Mouse (Mus musculus) hindbrain, postnatal 0 days (tissue): ENCODE results near the gene Rnf216. TPM values are rescaled to one million over a fixed set of nuclear protein-coding genes. Genes with fewer than 3 reads are reported as not detected.

Experiments
- ATAC-seq: fragments of 200-750 bp; cut with Nextera tagmentation; 2 replicates; pipeline ENCODE4 v1.8.0; 2017; ENCODE audit warnings: mild to moderate bottlenecking, moderate TSS enrichment, moderate library complexity
- DNase-seq: peaks from one replicate; pipeline ENCODE4 v3.0.0-alpha.2; 2015; ENCODE audit warnings: low spot score
- H3K27ac ChIP-seq: fragments of 300-500 bp; sonication (generic); 2 replicates; pipeline ENCODE4 v1.5.1; 2014; ENCODE audit warnings: mild to moderate bottlenecking
- H3K27me3 ChIP-seq: fragments of 300-500 bp; sonication (generic); 2 replicates; pipeline ENCODE4 v1.6.1; 2014; ENCODE audit warnings: low read length, mixed read lengths; ENCODE audit not compliant: insufficient read depth
- H3K36me3 ChIP-seq: fragments of 300-500 bp; sonication (generic); 2 replicates; pipeline ENCODE4 v1.6.1; 2014; ENCODE audit warnings: low read length, mixed read lengths; ENCODE audit not compliant: insufficient read depth
- H3K4me1 ChIP-seq: fragments of 300-500 bp; sonication (generic); 2 replicates; pipeline ENCODE4 v1.6.1; 2014; ENCODE audit warnings: antibody characterized with exemption, low read length, mixed read lengths; ENCODE audit not compliant: insufficient read depth
- H3K4me2 ChIP-seq: fragments of 300-500 bp; sonication (generic); 2 replicates; pipeline ENCODE4 v1.6.1; 2014; ENCODE audit warnings: low read depth, mild to moderate bottlenecking, low read length, moderate library complexity, mixed read lengths
- H3K4me3 ChIP-seq: fragments of 300-500 bp; sonication (generic); 2 replicates; pipeline ENCODE4 v1.5.1; 2014; ENCODE audit warnings: low read length
- H3K9ac ChIP-seq: fragments of 300-500 bp; sonication (generic); replicated peaks from 2 replicates; pipeline ENCODE4 v1.6.1; 2014; ENCODE audit warnings: mild to moderate bottlenecking, low read length, moderate library complexity, mixed read lengths
- H3K9me3 ChIP-seq: fragments of 300-500 bp; sonication (generic); 2 replicates; pipeline ENCODE4 v1.6.1; 2016; ENCODE audit warnings: low read length, mixed read lengths
- CTCF ChIP-seq: IDR thresholded peaks from 2 replicates; pipeline ENCODE4 v1.5.1; 2016; ENCODE audit warnings: antibody characterized with exemption, control low read depth, low read depth
- WGBS: fragments of 180-500 bp; shearing (Covaris S2); extraction: QIAGEN DNeasy Blood & Tissue Kit; methylation state at CpG from one replicate; pipeline ENCODE4 v1.1.7; 2014; 5-methylcytosine and 5-hydroxymethylcytosine counted together
- polyA plus RNA-seq: library from polyadenylated mRNA; unstranded; fragments of >200 nt; fragmentation: Nextera tagmentation; extraction: Ambion mirVana; gene quantifications from 2 replicates; pipeline ENCODE4 v1.2.1, GENCODE M21; 2015
- total RNA-seq: library from RNA; depleted of rRNA; stranded (reverse); fragments of >200 nt; gene quantifications from 2 replicates; pipeline ENCODE4 v1.2.3, GENCODE M21; 2014

Rnf216 gene
- total and polyA plus RNA-seq, 2 experiments from 2014 or later, result 25.3 to 28.0 TPM

GRCm38 (mm10) chr5:143051851-143052250, 60.9 kb downstream of the Rnf216 start:
- no peak for DNase-seq

GRCm38 (mm10) chr5:143050273-143050672, 62.5 kb downstream of the Rnf216 start:
- 54% methylated on average over 5 of the region's 5 CpGs for WGBS
- DNase-seq, result no peak
- no peaks in the 10 kb centered on the region for H3K27me3 ChIP-seq
- peak overlapping the region; percentile 62 for H3K27ac ChIP-seq
- no peak overlapping the region for H3K4me2 ChIP-seq
- no peak overlapping the region for H3K9ac ChIP-seq
- ATAC-seq, result no peak
- H3K4me3 ChIP-seq, result no peak overlapping the region
- no peaks in the 10 kb centered on the region for H3K36me3 ChIP-seq
- H3K4me1 ChIP-seq, result peaks cover 6% of the 10 kb centered on the region
- TF ChIP-seq CTCF, result no peak
- no peaks in the 10 kb centered on the region for H3K9me3 ChIP-seq

More at GRCm38 (mm10) chr5:143051851-143052250, 60.9 kb downstream of the Rnf216 start:
- TF ChIP-seq CTCF, result no peak
- no peaks in the 10 kb centered on the region for H3K36me3 ChIP-seq
- H3K9me3 ChIP-seq, result no peaks in the 10 kb centered on the region
- 84% methylated on average over 6 of the region's 6 CpGs for WGBS
- no peak overlapping the region for H3K4me3 ChIP-seq
- no peak overlapping the region for H3K27ac ChIP-seq
- H3K4me1 ChIP-seq, result peaks cover 6% of the 10 kb centered on the region
- H3K27me3 ChIP-seq, result no peaks in the 10 kb centered on the region
- no peak overlapping the region for H3K4me2 ChIP-seq
- ATAC-seq, result no peak
- no peak overlapping the region for H3K9ac ChIP-seq

- no peak for TF ChIP-seq CTCF
- peaks cover 6% of the 10 kb centered on the region for H3K4me1 ChIP-seq
- no peak overlapping the region for H3K4me3 ChIP-seq
- peak overlapping the region; percentile 62; the same call in 1 of the 2 replicates for H3K27ac ChIP-seq
- H3K4me2 ChIP-seq, result no peak overlapping the region
- WGBS, result 20% methylated on average over 4 of the region's 4 CpGs
- DNase-seq, result peak; percentile 66
- no peak for ATAC-seq
- H3K27me3 ChIP-seq, result no peaks in the 10 kb centered on the region
- H3K9me3 ChIP-seq, result no peaks in the 10 kb centered on the region
- H3K36me3 ChIP-seq, result no peaks in the 10 kb centered on the region
- no peak overlapping the region for H3K9ac ChIP-seq
Observed at GRCm38 (mm10) chr5:143049746-143050145, 63.0 kb downstream of the Rnf216 start.

GRCm38 (mm10) chr5:143049013-143049385, 63.8 kb downstream of the Rnf216 start:
- DNase-seq (no peak), ATAC-seq (no peak)
- H3K27ac ChIP-seq, result peak overlapping the region; percentile 68; the same call in 1 of the 2 replicates
- H3K4me3 ChIP-seq, result no peak overlapping the region
- H3K4me1 ChIP-seq, result peaks cover 6% of the 10 kb centered on the region
- no peak overlapping the region for H3K9ac ChIP-seq
- no peak for TF ChIP-seq CTCF
- H3K36me3 ChIP-seq, result no peaks in the 10 kb centered on the region; the same call in 1 of the 2 replicates
- WGBS, result 67% methylated on average over 1 of the region's 1 CpGs
- H3K4me2 ChIP-seq, result no peak overlapping the region
- H3K27me3 ChIP-seq, result no peaks in the 10 kb centered on the region
- no peaks in the 10 kb centered on the region for H3K9me3 ChIP-seq

GRCm38 (mm10) chr5:143048232-143049012, 64.4 kb downstream of the Rnf216 start:
- Histone ChIP-seq H3K36me3 (no peaks in the 10 kb centered on the region; the same call in 1 of the 2 replicates), H3K9ac (peak overlapping the region; percentile 33; the same call in 1 of the 2 replicates), H3K27me3 (no peaks in the 10 kb centered on the region), H3K27ac (peak overlapping the region; percentile 68), H3K4me3 (no peak overlapping the region), H3K9me3 (no peaks in the 10 kb centered on the region), H3K4me1 (peaks cover 6% of the 10 kb centered on the region), H3K4me2 (no peak overlapping the region)
- peak; percentile 59; the same call in 1 of the 2 replicates for ATAC-seq
- peak; percentile 65 for DNase-seq
- TF ChIP-seq CTCF, result no peak

- WGBS, result 94% methylated on average over 1 of the region's 1 CpGs
- no peak for DNase-seq
Observed at GRCm38 (mm10) chr5:143047586-143047985, 65.2 kb downstream of the Rnf216 start.

GRCm38 (mm10) chr5:143043902-143044301, 68.9 kb downstream of the Rnf216 start:
- 30% methylated on average over 2 of the region's 2 CpGs for WGBS
- Histone ChIP-seq H3K27ac (no peak overlapping the region), H3K4me3 (no peak overlapping the region), H3K4me1 (peaks cover under 1% of the 10 kb centered on the region), H3K9ac (no peak overlapping the region), H3K4me2 (no peak overlapping the region), H3K36me3 (no peaks in the 10 kb centered on the region; the same call in 1 of the 2 replicates), H3K9me3 (no peaks in the 10 kb centered on the region), H3K27me3 (no peaks in the 10 kb centered on the region)
- ATAC-seq (no peak), DNase-seq (no peak)
- TF ChIP-seq CTCF, result no peak

More at GRCm38 (mm10) chr5:143047586-143047985, 65.2 kb downstream of the Rnf216 start:
- H3K27ac ChIP-seq, result peak overlapping the region; percentile 68; the same call in 1 of the 2 replicates
- no peaks in the 10 kb centered on the region; the same call in 1 of the 2 replicates for H3K36me3 ChIP-seq
- TF ChIP-seq CTCF, result no peak
- no peaks in the 10 kb centered on the region for H3K9me3 ChIP-seq
- peaks cover 2% of the 10 kb centered on the region for H3K4me1 ChIP-seq
- no peak overlapping the region for H3K9ac ChIP-seq
- H3K4me3 ChIP-seq, result no peak overlapping the region
- no peak overlapping the region for H3K4me2 ChIP-seq
- no peaks in the 10 kb centered on the region for H3K27me3 ChIP-seq
- ATAC-seq, result no peak
